Mouse (Mus musculus) cortical plate, adult 2 months (tissue): ENCODE measurements around the gene Fat4. TPM values are rescaled to one million over a fixed set of nuclear protein-coding genes. Genes with fewer than 3 reads are reported as not detected.
A peak's percentile ranks its signal among the peaks of the same experiment; 100 is the strongest.

Experiments
- H3K27ac ChIP-seq: fragments of 200-500 bp; 2 replicates; pipeline ENCODE4 v1.5.1; 2012; ENCODE audit warnings: low read length, control low read depth, inconsistent platforms; ENCODE audit not compliant: insufficient read depth
- H3K4me1 ChIP-seq: fragments of 200-500 bp; 2 replicates; pipeline ENCODE4 v1.6.1; 2011; ENCODE audit warnings: low read length; ENCODE audit not compliant: control insufficient read depth, insufficient read depth
- H3K4me3 ChIP-seq: fragments of 200-500 bp; 2 replicates; pipeline ENCODE4 v1.5.1; 2011; ENCODE audit warnings: mild to moderate bottlenecking, low read length, control low read depth; ENCODE audit not compliant: insufficient read depth
- CTCF ChIP-seq: fragments of 200-500 bp; IDR thresholded peaks from 2 replicates; pipeline ENCODE4 v1.5.1; 2011; ENCODE audit warnings: mild to moderate bottlenecking, control low read depth, low read length; ENCODE audit not compliant: insufficient read depth; ENCODE audit errors: extremely low read depth
- POLR2A ChIP-seq: fragments of 200-500 bp; IDR thresholded peaks from 2 replicates; pipeline ENCODE4 v1.6.1; 2011; ENCODE audit warnings: mild to moderate bottlenecking, low read length, control low read depth; ENCODE audit not compliant: insufficient read depth; ENCODE audit errors: extremely low read depth
- polyA plus RNA-seq: library from polyadenylated mRNA; depleted of rRNA; stranded (reverse); fragments of >200 nt; gene quantifications from 2 replicates; pipeline ENCODE4 v1.2.3, GENCODE M21; 2012

Gene Fat4
- polyA plus RNA-seq, 1 experiment = 2.5 TPM

- Histone ChIP-seq H3K4me1 (peaks cover 4% of the 10 kb centered on the region; the same call in 1 of the 2 replicates), H3K4me3 (peak overlapping the region; percentile 62), H3K27ac (no peak overlapping the region)
- TF ChIP-seq CTCF (no peak), POLR2A (no peak)
Measured at GRCm38 (mm10) chr3:38892791-38893224, 6.1 kb downstream of the Fat4 start.

DNA sequence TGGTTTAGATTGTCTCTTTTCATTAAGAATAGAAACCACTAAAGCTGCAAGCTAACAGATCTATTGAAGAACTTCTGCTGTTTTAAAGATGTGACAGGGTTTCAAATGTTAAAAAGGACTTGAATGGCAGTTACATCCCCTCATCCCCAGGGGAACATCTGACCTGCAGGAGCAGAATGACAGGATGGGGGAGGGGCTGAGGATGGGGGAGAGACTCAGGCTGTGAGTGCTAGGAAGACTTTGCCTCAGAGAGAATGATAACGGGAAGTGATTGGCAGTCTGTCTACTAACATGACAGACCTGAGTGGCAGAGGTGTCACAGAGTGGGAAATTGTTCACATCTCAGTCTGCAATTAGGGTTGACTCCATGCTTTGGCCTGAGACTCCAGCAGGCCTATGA is 14.1 kb downstream of the Fat4 start:
- Histone ChIP-seq H3K4me3 (no peak overlapping the region), H3K27ac (no peak overlapping the region), H3K4me1 (no peaks in the 10 kb centered on the region)
- TF ChIP-seq CTCF = no peak
- TF ChIP-seq POLR2A = no peak

- TF ChIP-seq POLR2A (no peak), CTCF (no peak)
- Histone ChIP-seq H3K27ac (no peak overlapping the region), H3K4me3 (no peak overlapping the region), H3K4me1 (peaks cover 2% of the 10 kb centered on the region; the same call in 1 of the 2 replicates)
Measured at GRCm38 (mm10) chr3:38906832-38907231, 20.1 kb downstream of the Fat4 start.

DNA sequence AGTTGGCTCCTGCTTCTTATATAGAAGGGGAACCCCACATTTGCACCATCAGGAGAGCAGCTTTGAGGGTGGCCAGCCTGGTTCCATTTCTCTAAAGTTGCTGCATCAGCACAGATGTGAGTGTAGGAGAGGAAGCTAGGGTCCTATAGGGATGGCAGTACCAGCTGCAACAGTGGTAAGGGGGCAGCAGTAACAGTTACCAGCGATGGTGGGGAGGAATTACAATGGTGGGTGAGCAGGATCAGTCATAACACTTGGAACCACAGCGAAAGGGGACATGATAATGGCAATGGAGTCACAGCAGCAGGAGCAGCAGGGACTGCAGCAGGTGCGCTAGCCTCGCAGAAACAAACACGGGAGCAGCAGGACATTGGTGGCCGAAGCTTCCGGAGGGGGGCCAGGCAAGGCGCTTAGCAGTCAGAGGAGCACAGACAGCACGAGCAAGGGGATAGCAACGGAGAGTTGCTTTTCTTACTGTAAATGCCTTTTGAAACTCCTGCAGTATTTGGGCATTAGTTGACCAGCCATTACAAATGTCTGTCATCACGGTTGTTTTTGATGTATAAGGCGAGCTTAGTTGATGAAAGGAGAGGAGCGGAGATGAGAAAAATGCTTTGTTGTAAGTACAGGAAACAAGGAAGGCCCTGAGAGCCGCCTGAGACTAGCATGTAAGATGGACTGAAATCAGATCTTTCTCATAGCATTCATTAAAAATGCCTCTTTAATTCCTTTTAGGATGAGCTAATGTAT is 21.1 kb downstream of the Fat4 start:
- no peak overlapping the region for H3K4me3 ChIP-seq
- no peak overlapping the region for H3K27ac ChIP-seq

DNA sequence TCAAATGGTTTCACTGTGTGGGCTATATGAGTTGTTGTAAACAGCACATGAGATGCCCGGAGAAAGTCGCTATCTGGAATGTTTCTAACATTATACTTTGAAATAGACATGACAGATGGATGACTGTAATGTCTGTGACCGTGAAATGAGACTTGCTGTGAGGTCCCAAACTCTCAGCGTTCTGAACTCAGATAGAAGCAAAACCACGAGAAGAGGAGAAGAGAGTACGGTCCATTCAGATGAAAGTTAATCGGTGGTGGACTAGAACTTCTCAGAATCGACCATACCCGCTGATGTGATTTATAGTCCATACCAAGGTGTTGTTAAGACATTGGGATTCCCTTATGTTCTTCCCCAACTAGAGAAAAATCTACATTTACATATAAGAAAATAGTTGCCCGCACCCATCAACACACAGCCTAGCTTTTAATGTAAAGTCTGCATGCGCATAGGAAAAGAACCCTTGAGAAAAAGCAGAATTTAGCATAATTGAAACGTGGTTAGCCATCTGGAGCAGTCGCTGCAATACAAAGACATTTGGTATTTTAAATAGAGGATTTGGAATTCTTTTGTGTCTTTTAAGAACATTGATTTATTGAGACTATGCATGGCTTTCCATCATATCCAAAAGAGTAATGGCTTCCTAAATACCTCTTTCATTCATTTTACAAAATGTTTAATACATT is 21.8 kb downstream of the Fat4 start:
- no peak overlapping the region for H3K27ac ChIP-seq
- H3K4me1 ChIP-seq = peaks cover 2% of the 10 kb centered on the region; the same call in 1 of the 2 replicates
- TF ChIP-seq CTCF = no peak
- TF ChIP-seq POLR2A = no peak
- no peak overlapping the region for H3K4me3 ChIP-seq

More for the DNA sequence above, 21.1 kb downstream of the Fat4 start:
- H3K4me1 ChIP-seq = peaks cover 2% of the 10 kb centered on the region; the same call in 1 of the 2 replicates
- TF ChIP-seq CTCF = no peak

GRCm38 (mm10) chr3:38912768-38913487 is 26.2 kb downstream of the Fat4 start:
- TF ChIP-seq POLR2A (no peak), CTCF (no peak)
- H3K27ac ChIP-seq = no peak overlapping the region
- no peaks in the 10 kb centered on the region; the same call in 1 of the 2 replicates for H3K4me1 ChIP-seq
- H3K4me3 ChIP-seq = no peak overlapping the region

DNA sequence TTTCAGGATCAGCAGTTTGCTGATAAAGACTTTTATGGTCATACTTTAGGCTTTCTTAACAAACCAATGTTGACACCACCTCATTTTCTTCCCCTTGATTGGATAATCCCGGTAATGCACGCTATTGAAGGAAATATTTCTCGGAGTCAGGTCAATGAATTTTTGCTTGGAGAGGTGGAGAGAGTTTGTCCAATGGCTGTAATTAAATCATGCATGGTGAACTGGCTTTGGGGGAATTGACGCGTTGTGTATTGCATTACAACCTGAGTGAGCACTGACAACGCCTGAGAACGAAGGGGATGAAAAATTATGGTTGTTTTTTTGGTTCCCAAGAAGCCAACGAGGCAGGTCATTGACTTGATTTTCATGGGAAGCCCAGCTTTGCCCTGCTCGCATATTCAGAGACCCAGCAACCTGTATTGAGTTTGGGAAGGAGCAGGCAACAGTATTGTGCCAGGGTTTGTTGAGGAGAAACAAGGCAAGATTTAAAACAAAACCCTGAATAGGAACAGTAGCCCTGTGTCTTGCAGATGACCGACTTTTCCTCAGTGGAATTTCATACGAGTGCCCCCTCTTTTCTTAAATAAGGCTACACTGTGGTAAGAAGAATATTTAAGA is 26.9 kb downstream of the Fat4 start:
- Histone ChIP-seq H3K4me3 (no peak overlapping the region), H3K4me1 (no peaks in the 10 kb centered on the region; the same call in 1 of the 2 replicates), H3K27ac (no peak overlapping the region)
- no peak for TF ChIP-seq CTCF
- TF ChIP-seq POLR2A = no peak

- Histone ChIP-seq H3K4me3 (no peak overlapping the region), H3K27ac (no peak overlapping the region), H3K4me1 (no peaks in the 10 kb centered on the region)
- TF ChIP-seq POLR2A (no peak), CTCF (no peak)
Measured at GRCm38 (mm10) chr3:38918926-38919325, 32.2 kb downstream of the Fat4 start.

DNA sequence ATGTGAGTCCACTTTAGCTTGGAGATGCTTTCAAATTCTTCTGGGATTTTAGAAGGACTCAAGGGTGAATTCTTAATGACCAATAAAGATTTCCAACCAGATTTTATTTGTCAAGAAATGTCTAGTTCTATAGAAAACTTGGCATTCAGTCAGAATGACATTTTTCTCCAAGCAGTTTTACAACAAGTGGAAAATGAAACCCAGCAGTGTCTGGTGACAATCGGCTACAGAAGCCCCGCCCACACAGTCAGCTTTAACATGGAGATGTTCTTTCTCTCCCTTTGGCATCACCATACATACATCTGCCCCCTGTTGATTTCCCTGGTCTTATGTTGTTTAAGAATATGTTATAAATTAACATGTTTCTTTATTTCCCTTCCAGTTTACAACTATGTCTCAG is 34.3 kb downstream of the Fat4 start:
- no peaks in the 10 kb centered on the region for H3K4me1 ChIP-seq
- H3K27ac ChIP-seq = no peak overlapping the region
- no peak overlapping the region for H3K4me3 ChIP-seq
- TF ChIP-seq CTCF (no peak), POLR2A (no peak)
